Mouse (Mus musculus): Measurements from ENCODE around the gene Kcnk18. TPM values are rescaled to one million over a fixed set of nuclear protein-coding genes. Genes with fewer than 3 reads are reported as not detected.

Kcnk18 gene
- total and polyA plus RNA-seq, 2 experiments: not detected

DNA sequence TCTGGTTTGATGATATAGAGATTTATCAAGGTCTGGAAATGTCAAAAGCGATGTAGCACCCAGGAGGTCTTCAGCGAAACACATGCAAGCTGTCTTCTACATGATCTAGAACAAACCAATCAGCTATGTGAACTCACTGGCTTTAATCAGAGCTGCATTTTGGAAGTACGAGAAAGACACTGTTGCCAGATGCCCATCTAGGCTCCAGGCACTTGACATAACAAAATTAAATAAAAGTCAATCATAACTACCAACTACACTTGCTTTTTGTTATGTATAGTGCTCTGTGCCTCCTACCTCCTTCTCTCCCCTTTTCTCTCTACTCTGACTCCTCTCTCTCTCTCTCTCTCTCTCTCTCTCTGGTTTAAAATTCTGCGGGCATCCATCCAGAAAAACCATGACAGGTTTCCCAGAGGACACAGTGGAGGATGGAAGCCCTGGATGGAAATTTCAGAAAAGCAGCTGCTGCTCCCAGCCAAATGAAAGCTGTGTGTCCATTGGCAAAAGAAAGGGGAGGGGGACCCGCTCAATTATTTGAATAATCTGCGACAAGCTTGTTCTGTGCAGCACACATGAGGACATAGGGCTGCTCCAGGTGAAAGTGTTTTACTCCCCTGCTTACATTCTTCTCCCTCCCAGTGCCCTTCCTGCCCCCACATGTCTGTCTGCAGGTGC, 45.5 kb upstream of the Kcnk18 start:
- Histone ChIP-seq H3K79me2 (ENCODE audit: control insufficient read depth, insufficient read depth, low read length) (no peaks in the 10 kb centered on the region), H3K27ac (replicated peaks; ENCODE audit: insufficient read depth, low read depth, low read length) (no peak overlapping the region), H3K9ac (ENCODE audit: low read depth, low read length) (no peak overlapping the region), H3K36me3 (ENCODE audit: control insufficient read depth, insufficient read depth, low read length) (no peaks in the 10 kb centered on the region), H3K27me3 (ENCODE audit: control insufficient read depth, insufficient read depth, low read length) (peaks cover 23% of the 10 kb centered on the region), H3K4me1 (ENCODE audit: control insufficient read depth, insufficient read depth, low read length) (no peaks in the 10 kb centered on the region), H3K4me3 (ENCODE audit: insufficient read depth, low read depth, low read length) (no peak overlapping the region)
- DNase-seq (ENCODE audit: extremely low read depth, low read depth, low spot score): no peak
- 25% methylated on average over 6 of the region's 6 CpGs for WGBS
- TF ChIP-seq CTCF (IDR thresholded peaks at IDR 0.05; ENCODE audit: low read depth, low read length): no peak
- no peak for TF ChIP-seq POLR2A (IDR thresholded peaks at IDR 0.05; ENCODE audit: extremely low read depth, insufficient read depth, low read length)

- H3K4me3 ChIP-seq (ENCODE audit: insufficient read depth, low read depth, low read length): no peak overlapping the region
- H3K36me3 ChIP-seq (ENCODE audit: control insufficient read depth, insufficient read depth, low read length): no peaks in the 10 kb centered on the region
- no peak overlapping the region for H3K27ac ChIP-seq (replicated peaks; ENCODE audit: insufficient read depth, low read depth, low read length)
- TF ChIP-seq POLR2A (IDR thresholded peaks at IDR 0.05; ENCODE audit: extremely low read depth, insufficient read depth, low read length) (no peak), CTCF (IDR thresholded peaks at IDR 0.05; ENCODE audit: low read depth, low read length) (no peak)
- no peak overlapping the region for H3K9ac ChIP-seq (ENCODE audit: low read depth, low read length)
- no peaks in the 10 kb centered on the region for H3K4me1 ChIP-seq (ENCODE audit: control insufficient read depth, insufficient read depth, low read length)
- no peak for DNase-seq (ENCODE audit: extremely low read depth, low read depth, low spot score)
- H3K27me3 ChIP-seq (ENCODE audit: control insufficient read depth, insufficient read depth, low read length): peaks cover 5% of the 10 kb centered on the region
- H3K79me2 ChIP-seq (ENCODE audit: control insufficient read depth, insufficient read depth, low read length): no peaks in the 10 kb centered on the region
- WGBS: 27% methylated on average over 3 of the region's 3 CpGs
Observed at GRCm38 (mm10) chr19:59184000-59184399, 35.0 kb upstream of the Kcnk18 start.

DNA sequence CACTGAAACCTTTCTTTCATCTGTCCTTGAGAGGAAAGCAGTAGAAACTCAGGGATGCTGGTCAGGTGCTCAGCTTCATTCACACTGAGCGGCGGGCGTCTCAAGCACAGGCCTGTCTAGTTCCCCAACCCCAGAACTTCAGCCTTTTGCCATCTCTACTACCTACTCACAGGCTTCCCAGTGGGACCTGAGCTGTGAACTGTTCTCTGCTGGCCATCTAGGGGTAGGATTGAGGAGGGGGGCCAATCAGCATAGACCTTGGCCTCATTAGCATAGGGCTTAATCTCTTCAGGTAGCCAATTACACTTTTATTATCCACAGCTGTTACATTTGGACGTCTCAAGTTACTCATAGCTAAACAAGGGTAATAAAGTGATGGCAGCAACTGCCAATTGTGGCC, 30.0 kb upstream of the Kcnk18 start:
- Histone ChIP-seq H3K4me3 (ENCODE audit: insufficient read depth, low read depth, low read length) (no peak overlapping the region), H3K36me3 (ENCODE audit: control insufficient read depth, insufficient read depth, low read length) (no peaks in the 10 kb centered on the region), H3K27me3 (ENCODE audit: control insufficient read depth, insufficient read depth, low read length) (peaks cover 17% of the 10 kb centered on the region), H3K27ac (replicated peaks; ENCODE audit: insufficient read depth, low read depth, low read length) (no peak overlapping the region), H3K4me1 (ENCODE audit: control insufficient read depth, insufficient read depth, low read length) (peaks cover 1% of the 10 kb centered on the region; the same call in 1 of the 2 replicates), H3K9ac (ENCODE audit: low read depth, low read length) (no peak overlapping the region), H3K79me2 (ENCODE audit: control insufficient read depth, insufficient read depth, low read length) (no peaks in the 10 kb centered on the region)
- no peak for DNase-seq (ENCODE audit: extremely low read depth, low read depth, low spot score)
- WGBS: 40% methylated on average over 4 of the region's 4 CpGs
- TF ChIP-seq CTCF (IDR thresholded peaks at IDR 0.05; ENCODE audit: low read depth, low read length) (no peak), POLR2A (IDR thresholded peaks at IDR 0.05; ENCODE audit: extremely low read depth, insufficient read depth, low read length) (no peak)

GRCm38 (mm10) chr19:59190431-59191122, 28.4 kb upstream of the Kcnk18 start:
- 3% methylated on average over 8 of the region's 8 CpGs for WGBS
- H3K4me1 ChIP-seq (ENCODE audit: control insufficient read depth, insufficient read depth, low read length): peaks cover 2% of the 10 kb centered on the region; the same call in 1 of the 2 replicates
- no peak overlapping the region for H3K9ac ChIP-seq (ENCODE audit: low read depth, low read length)
- no peak for DNase-seq (ENCODE audit: extremely low read depth, low read depth, low spot score)
- no peaks in the 10 kb centered on the region for H3K79me2 ChIP-seq (ENCODE audit: control insufficient read depth, insufficient read depth, low read length)
- no peak overlapping the region for H3K4me3 ChIP-seq (ENCODE audit: insufficient read depth, low read depth, low read length)
- H3K36me3 ChIP-seq (ENCODE audit: control insufficient read depth, insufficient read depth, low read length): no peaks in the 10 kb centered on the region
- peaks cover 22% of the 10 kb centered on the region for H3K27me3 ChIP-seq (ENCODE audit: control insufficient read depth, insufficient read depth, low read length)
- H3K27ac ChIP-seq (replicated peaks; ENCODE audit: insufficient read depth, low read depth, low read length): no peak overlapping the region
- TF ChIP-seq CTCF (IDR thresholded peaks at IDR 0.05; ENCODE audit: low read depth, low read length) (no peak), POLR2A (IDR thresholded peaks at IDR 0.05; ENCODE audit: extremely low read depth, insufficient read depth, low read length) (no peak)

DNA sequence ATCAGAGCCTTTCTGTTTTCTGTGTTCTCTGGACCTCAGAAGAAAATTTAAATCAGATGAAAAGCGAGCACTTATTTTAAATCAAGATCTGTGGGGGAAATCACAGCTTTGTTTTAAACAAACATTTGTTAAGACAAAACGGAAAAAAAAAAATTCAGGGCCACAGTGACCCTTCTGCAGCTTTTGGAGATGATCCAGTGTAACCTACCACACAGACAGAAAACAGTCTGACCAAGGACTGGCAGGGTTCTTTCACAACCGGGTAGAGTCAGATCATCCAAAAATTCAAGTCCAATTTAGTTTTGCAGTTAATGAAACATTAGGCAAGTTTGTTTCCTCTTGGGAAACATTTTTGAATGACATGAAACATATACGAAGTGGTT, 27.9 kb upstream of the Kcnk18 start:
- Histone ChIP-seq H3K79me2 (ENCODE audit: control insufficient read depth, insufficient read depth, low read length) (no peaks in the 10 kb centered on the region), H3K9ac (ENCODE audit: low read depth, low read length) (no peak overlapping the region), H3K36me3 (ENCODE audit: control insufficient read depth, insufficient read depth, low read length) (no peaks in the 10 kb centered on the region), H3K4me3 (ENCODE audit: insufficient read depth, low read depth, low read length) (no peak overlapping the region), H3K4me1 (ENCODE audit: control insufficient read depth, insufficient read depth, low read length) (peaks cover 2% of the 10 kb centered on the region; the same call in 1 of the 2 replicates), H3K27ac (replicated peaks; ENCODE audit: insufficient read depth, low read depth, low read length) (no peak overlapping the region), H3K27me3 (ENCODE audit: control insufficient read depth, insufficient read depth, low read length) (peaks cover 22% of the 10 kb centered on the region)
- DNase-seq (ENCODE audit: extremely low read depth, low read depth, low spot score): no peak
- TF ChIP-seq POLR2A (IDR thresholded peaks at IDR 0.05; ENCODE audit: extremely low read depth, insufficient read depth, low read length) (no peak), CTCF (IDR thresholded peaks at IDR 0.05; ENCODE audit: low read depth, low read length) (no peak)
- WGBS: 14% methylated on average over 4 of the region's 4 CpGs

- no peaks in the 10 kb centered on the region for H3K79me2 ChIP-seq (ENCODE audit: control insufficient read depth, insufficient read depth, low read length)
- H3K9ac ChIP-seq (ENCODE audit: low read depth, low read length): no peak overlapping the region
- 26% methylated on average over 2 of the region's 2 CpGs for WGBS
- peaks cover 2% of the 10 kb centered on the region; the same call in 1 of the 2 replicates for H3K4me1 ChIP-seq (ENCODE audit: control insufficient read depth, insufficient read depth, low read length)
- H3K36me3 ChIP-seq (ENCODE audit: control insufficient read depth, insufficient read depth, low read length): no peaks in the 10 kb centered on the region
- H3K27me3 ChIP-seq (ENCODE audit: control insufficient read depth, insufficient read depth, low read length): peaks cover 29% of the 10 kb centered on the region
- H3K27ac ChIP-seq (replicated peaks; ENCODE audit: insufficient read depth, low read depth, low read length): no peak overlapping the region
- no peak for TF ChIP-seq CTCF (IDR thresholded peaks at IDR 0.05; ENCODE audit: low read depth, low read length)
- TF ChIP-seq POLR2A (IDR thresholded peaks at IDR 0.05; ENCODE audit: extremely low read depth, insufficient read depth, low read length): no peak
- DNase-seq (ENCODE audit: extremely low read depth, low read depth, low spot score): no peak
- no peak overlapping the region for H3K4me3 ChIP-seq (ENCODE audit: insufficient read depth, low read depth, low read length)
Observed at GRCm38 (mm10) chr19:59192491-59192890, 26.5 kb upstream of the Kcnk18 start.
